Mouse (Mus musculus): ENCODE results near the gene Smarcc2. TPM values are rescaled to one million over a fixed set of nuclear protein-coding genes. Genes with fewer than 3 reads are reported as not detected.
A peak's percentile ranks its signal among the peaks of the same experiment; 100 is the strongest.

Gene Smarcc2
- total RNA-seq, 1 experiment from 2014 or later, result 61.2 TPM

GRCm38 (mm10) chr10:128438675-128439279, 20.3 kb upstream of the Smarcc2 start:
- ATAC-seq (replicated peaks; ENCODE audit: insufficient number of reproducible peaks, low FRiP score, low TSS enrichment, poor library complexity, severe bottlenecking), result 0 out of 2 replicates have a peak, but pooled peaks have one; percentile 16

- ATAC-seq (replicated peaks; ENCODE audit: insufficient number of reproducible peaks, low FRiP score, low TSS enrichment, poor library complexity, severe bottlenecking), result no peak
Measured at GRCm38 (mm10) chr10:128440407-128440806, 18.6 kb upstream of the Smarcc2 start.

GRCm38 (mm10) chr10:128441324-128442119, 17.5 kb upstream of the Smarcc2 start:
- ATAC-seq (replicated peaks; ENCODE audit: insufficient number of reproducible peaks, low FRiP score, low TSS enrichment, poor library complexity, severe bottlenecking), result no peak

- ATAC-seq (replicated peaks; ENCODE audit: insufficient number of reproducible peaks, low FRiP score, low TSS enrichment, poor library complexity, severe bottlenecking), result no peak
Measured at GRCm38 (mm10) chr10:128442718-128443117, 16.3 kb upstream of the Smarcc2 start.

- ATAC-seq (replicated peaks; ENCODE audit: insufficient number of reproducible peaks, low FRiP score, low TSS enrichment, poor library complexity, severe bottlenecking), result no peak
Measured at GRCm38 (mm10) chr10:128444354-128444753, 14.7 kb upstream of the Smarcc2 start.

- no peak for ATAC-seq (replicated peaks; ENCODE audit: insufficient number of reproducible peaks, low FRiP score, low TSS enrichment, poor library complexity, severe bottlenecking)
Measured at GRCm38 (mm10) chr10:128445407-128445806, 13.6 kb upstream of the Smarcc2 start.

- no peak for ATAC-seq (replicated peaks; ENCODE audit: insufficient number of reproducible peaks, low FRiP score, low TSS enrichment, poor library complexity, severe bottlenecking)
Measured at GRCm38 (mm10) chr10:128451014-128451413, 8.0 kb upstream of the Smarcc2 start.

GRCm38 (mm10) chr10:128454471-128454870, 4.6 kb upstream of the Smarcc2 start:
- ATAC-seq (replicated peaks; ENCODE audit: insufficient number of reproducible peaks, low FRiP score, low TSS enrichment, poor library complexity, severe bottlenecking), result no peak

- ATAC-seq (replicated peaks; ENCODE audit: insufficient number of reproducible peaks, low FRiP score, low TSS enrichment, poor library complexity, severe bottlenecking), result peak; percentile 56
Measured at GRCm38 (mm10) chr10:128455280-128455679, 3.8 kb upstream of the Smarcc2 start.

GRCm38 (mm10) chr10:128457676-128458075, 1.4 kb upstream of the Smarcc2 start:
- no peak for ATAC-seq (replicated peaks; ENCODE audit: insufficient number of reproducible peaks, low FRiP score, low TSS enrichment, poor library complexity, severe bottlenecking)

GRCm38 (mm10) chr10:128458348-128458718, 715 bp upstream of the Smarcc2 start:
- ATAC-seq (replicated peaks; ENCODE audit: insufficient number of reproducible peaks, low FRiP score, low TSS enrichment, poor library complexity, severe bottlenecking), result peak; percentile 34; the same call in 1 of the 2 replicates

GRCm38 (mm10) chr10:128459409-128460269, 591 bp downstream of the Smarcc2 start:
- no peak for ATAC-seq (replicated peaks; ENCODE audit: insufficient number of reproducible peaks, low FRiP score, low TSS enrichment, poor library complexity, severe bottlenecking)

- no peak for ATAC-seq (replicated peaks; ENCODE audit: insufficient number of reproducible peaks, low FRiP score, low TSS enrichment, poor library complexity, severe bottlenecking)
Measured at GRCm38 (mm10) chr10:128460270-128460630, 1.2 kb downstream of the Smarcc2 start.

GRCm38 (mm10) chr10:128474366-128474765, 15.3 kb downstream of the Smarcc2 start:
- no peak for ATAC-seq (replicated peaks; ENCODE audit: insufficient number of reproducible peaks, low FRiP score, low TSS enrichment, poor library complexity, severe bottlenecking)

GRCm38 (mm10) chr10:128486370-128486769, 27.3 kb downstream of the Smarcc2 start:
- ATAC-seq (replicated peaks; ENCODE audit: insufficient number of reproducible peaks, low FRiP score, low TSS enrichment, poor library complexity, severe bottlenecking), result no peak

GRCm38 (mm10) chr10:128487861-128488712, 29.0 kb downstream of the Smarcc2 start:
- ATAC-seq (replicated peaks; ENCODE audit: insufficient number of reproducible peaks, low FRiP score, low TSS enrichment, poor library complexity, severe bottlenecking), result no peak

GRCm38 (mm10) chr10:128488776-128489175, 29.7 kb downstream of the Smarcc2 start:
- ATAC-seq (replicated peaks; ENCODE audit: insufficient number of reproducible peaks, low FRiP score, low TSS enrichment, poor library complexity, severe bottlenecking), result no peak

- ATAC-seq (replicated peaks; ENCODE audit: insufficient number of reproducible peaks, low FRiP score, low TSS enrichment, poor library complexity, severe bottlenecking), result peak; percentile 45
Measured at GRCm38 (mm10) chr10:128489380-128489779, 30.3 kb downstream of the Smarcc2 start.
